11 mouse cellular contexts compared by ENCODE assay signal in genomic region chr15:59145679-59146078, GRCm38 (mm10).
DNase-seq lines count a peak whose midpoint lies in the region; ATAC-seq and TF ChIP-seq lines count a peak whose summit lies in the region.
"Had no signal": no experiment of that assay in that cellular context is flagged by ENCODE, and none has a peak within 500 bp of the region (broad histone marks: within the 10 kb centered on the region; RNA-seq: fewer than 3 reads in every experiment).

No protein-coding gene starts in this region.

- no peak for TF ChIP-seq CTCF in midbrain, postnatal 0 days (IDR thresholded peaks at IDR 0.05)
- no peak for TF ChIP-seq CTCF in liver, postnatal 0 days (IDR thresholded peaks at IDR 0.05; ENCODE audit: low read depth)

- H3K36me3 ChIP-seq in midbrain, embryonic 10.5 days, result no peaks in the 10 kb centered on the region
- no peaks in the 10 kb centered on the region for H3K36me3 ChIP-seq in midbrain, postnatal 0 days (ENCODE audit: insufficient read depth, low read length)
- H3K36me3 ChIP-seq in liver, postnatal 0 days (replicated peaks; ENCODE audit: insufficient read depth, low read length), result no peaks in the 10 kb centered on the region
- H3K36me3 ChIP-seq: embryonic facial prominence, embryonic 15.5 days had no signal

- H3K27me3 ChIP-seq in midbrain, embryonic 10.5 days (ENCODE audit: low read depth, poor library complexity, severe bottlenecking), result no peaks in the 10 kb centered on the region
- no peaks in the 10 kb centered on the region for H3K27me3 ChIP-seq in midbrain, postnatal 0 days (ENCODE audit: insufficient read depth, low read length)
- H3K27me3 ChIP-seq in liver, postnatal 0 days (ENCODE audit: insufficient read depth, low read length), result no peaks in the 10 kb centered on the region
- H3K27me3 ChIP-seq: embryonic facial prominence, embryonic 15.5 days had no signal

- peak overlapping the region; percentile 55; the same call in 1 of the 2 replicates for H3K27ac ChIP-seq in midbrain, embryonic 10.5 days (replicated peaks)
- no peak overlapping the region for H3K27ac ChIP-seq in midbrain, postnatal 0 days (ENCODE audit: low read depth, low read length)
- no peak overlapping the region for H3K27ac ChIP-seq in liver, postnatal 0 days (ENCODE audit: low read depth)
- H3K27ac ChIP-seq: embryonic facial prominence, embryonic 15.5 days had no signal

- no peak for ATAC-seq in midbrain, postnatal 0 days (ENCODE audit: low FRiP score)
- ATAC-seq in liver, postnatal 0 days, result peak; percentile 35; the same call in 1 of the 2 replicates

- no peak for TF ChIP-seq EP300 in liver, postnatal 0 days (IDR thresholded peaks at IDR 0.05; ENCODE audit: low read depth)

- intact Hi-C loops in left cerebral cortex, postnatal 25 days (cut with DNase I), result no loop called here

- peaks cover 20% of the 10 kb centered on the region for H3K4me1 ChIP-seq in midbrain, embryonic 10.5 days
- no peaks in the 10 kb centered on the region for H3K4me1 ChIP-seq in midbrain, postnatal 0 days (ENCODE audit: insufficient read depth, low read length)
- H3K4me1 ChIP-seq in liver, postnatal 0 days (ENCODE audit: insufficient read depth), result peaks cover 5% of the 10 kb centered on the region

- DNase-seq in midbrain, embryonic 10.5 days (ENCODE audit: low spot score), result no peak
- no peak for DNase-seq in midbrain, postnatal 0 days (ENCODE audit: low spot score)
- peak; percentile 0 for DNase-seq in T-cell, adult 2 months (ENCODE audit: low spot score)
- DNase-seq in liver, postnatal 0 days, result no peak
- DNase-seq in thymus, postnatal 14 days, result peak; percentile 55
- no peak for DNase-seq in layer of hippocampus, postnatal 10 days (ENCODE audit: low spot score in 2 of 2)
- DNase-seq in layer of hippocampus, postnatal 25 days (ENCODE audit: extremely low spot score in 1 of 2, low spot score in 1 of 2), result no peak
- DNase-seq in left cerebral cortex, postnatal 25 days (ENCODE audit: low spot score in 2 of 2), result no peak
- DNase-seq: layer of hippocampus, postnatal 36 days; spleen, adult 18-20 months had no signal

- H3K4me3 ChIP-seq in midbrain, embryonic 10.5 days, result no peak overlapping the region
- no peak overlapping the region for H3K4me3 ChIP-seq in midbrain, postnatal 0 days (ENCODE audit: low read depth, low read length)
- no peak overlapping the region for H3K4me3 ChIP-seq in liver, postnatal 0 days (ENCODE audit: low read depth, low read length)
- H3K4me3 ChIP-seq: embryonic facial prominence, embryonic 15.5 days had no signal

- no peak overlapping the region for H3K4me2 ChIP-seq in midbrain, postnatal 0 days (ENCODE audit: low read depth, low read length, poor library complexity, severe bottlenecking)
- peak overlapping the region; percentile 38 for H3K4me2 ChIP-seq in liver, postnatal 0 days (ENCODE audit: low read depth, low read length)
- H3K4me2 ChIP-seq: embryonic facial prominence, embryonic 15.5 days had no signal

- WGBS in midbrain, embryonic 10.5 days, result 75% methylated on average over 5 of the region's 5 CpGs
- 70% methylated on average over 5 of the region's 5 CpGs for WGBS in midbrain, postnatal 0 days
- WGBS in liver, postnatal 0 days (ENCODE audit: insufficient replicate concordance), result 40% methylated on average over 5 of the region's 5 CpGs

- H3K9ac ChIP-seq in midbrain, postnatal 0 days (replicated peaks; ENCODE audit: low read length, poor library complexity, severe bottlenecking), result no peak overlapping the region
- no peak overlapping the region for H3K9ac ChIP-seq in liver, postnatal 0 days (replicated peaks)
- H3K9ac ChIP-seq: embryonic facial prominence, embryonic 15.5 days had no signal

- H3K9me3 ChIP-seq in midbrain, embryonic 10.5 days (replicated peaks), result no peaks in the 10 kb centered on the region
- H3K9me3 ChIP-seq in midbrain, postnatal 0 days (ENCODE audit: low read length), result no peaks in the 10 kb centered on the region
- no peaks in the 10 kb centered on the region for H3K9me3 ChIP-seq in liver, postnatal 0 days (ENCODE audit: low read length)
- H3K9me3 ChIP-seq: embryonic facial prominence, embryonic 15.5 days had no signal

Comparison
In these comparisons a context has a peak if more than half of its experiments do, and no peak if none do; other contexts are left out.
1. DNase-seq: peak in T-cell, adult 2 months (single experiment) and thymus, postnatal 14 days (single experiment); none in midbrain, embryonic 10.5 days (single experiment), midbrain, postnatal 0 days (single experiment), liver, postnatal 0 days (single experiment), layer of hippocampus, postnatal 10 days (0 of 2), layer of hippocampus, postnatal 25 days (0 of 2) and left cerebral cortex, postnatal 25 days (0 of 2).